Mouse (Mus musculus): ENCODE data around the gene Krt20. TPM values are rescaled to one million over a fixed set of nuclear protein-coding genes. Genes with fewer than 3 reads are reported as not detected.

Krt20 gene
- polyA plus RNA-seq, 1 experiment = 1.7 TPM

- no peak overlapping the region for H3K27ac ChIP-seq (ENCODE audit: insufficient read depth, low read length)
- TF ChIP-seq CTCF (IDR thresholded peaks at IDR 0.05; ENCODE audit: borderline replicate concordance, insufficient read depth, low read length) (no peak), POLR2A (IDR thresholded peaks at IDR 0.05; ENCODE audit: low read depth, low read length) (no peak)
- H3K4me3 ChIP-seq (ENCODE audit: insufficient read depth, low read length) = no peak overlapping the region
- no peaks in the 10 kb centered on the region for H3K4me1 ChIP-seq (ENCODE audit: control insufficient read depth, insufficient read depth, low read length)
Measured at GRCm38 (mm10) chr11:99458887-99459286, 20.9 kb upstream of the Krt20 start.

GRCm38 (mm10) chr11:99454759-99455158 is 16.8 kb upstream of the Krt20 start:
- Histone ChIP-seq H3K4me1 (ENCODE audit: control insufficient read depth, insufficient read depth, low read length) (no peaks in the 10 kb centered on the region), H3K4me3 (ENCODE audit: insufficient read depth, low read length) (no peak overlapping the region), H3K27ac (ENCODE audit: insufficient read depth, low read length) (no peak overlapping the region)
- no peak for TF ChIP-seq POLR2A (IDR thresholded peaks at IDR 0.05; ENCODE audit: low read depth, low read length)

GRCm38 (mm10) chr11:99454044-99454443 is 16.1 kb upstream of the Krt20 start:
- no peaks in the 10 kb centered on the region for H3K4me1 ChIP-seq (ENCODE audit: control insufficient read depth, insufficient read depth, low read length)
- TF ChIP-seq CTCF (IDR thresholded peaks at IDR 0.05; ENCODE audit: borderline replicate concordance, insufficient read depth, low read length) = no peak
- TF ChIP-seq POLR2A (IDR thresholded peaks at IDR 0.05; ENCODE audit: low read depth, low read length) = no peak
- no peak overlapping the region for H3K4me3 ChIP-seq (ENCODE audit: insufficient read depth, low read length)
- no peak overlapping the region for H3K27ac ChIP-seq (ENCODE audit: insufficient read depth, low read length)

GRCm38 (mm10) chr11:99448769-99449168 is 10.8 kb upstream of the Krt20 start:
- Histone ChIP-seq H3K27ac (ENCODE audit: insufficient read depth, low read length) (no peak overlapping the region), H3K4me1 (ENCODE audit: control insufficient read depth, insufficient read depth, low read length) (no peaks in the 10 kb centered on the region), H3K4me3 (ENCODE audit: insufficient read depth, low read length) (no peak overlapping the region)
- no peak for TF ChIP-seq CTCF (IDR thresholded peaks at IDR 0.05; ENCODE audit: borderline replicate concordance, insufficient read depth, low read length)
- TF ChIP-seq POLR2A (IDR thresholded peaks at IDR 0.05; ENCODE audit: low read depth, low read length) = no peak

GRCm38 (mm10) chr11:99441220-99441619 is 3.3 kb upstream of the Krt20 start:
- no peak overlapping the region for H3K4me3 ChIP-seq (ENCODE audit: insufficient read depth, low read length)
- no peak for TF ChIP-seq POLR2A (IDR thresholded peaks at IDR 0.05; ENCODE audit: low read depth, low read length)
- TF ChIP-seq CTCF (IDR thresholded peaks at IDR 0.05; ENCODE audit: borderline replicate concordance, insufficient read depth, low read length) = no peak
- no peak overlapping the region for H3K27ac ChIP-seq (ENCODE audit: insufficient read depth, low read length)
- no peaks in the 10 kb centered on the region for H3K4me1 ChIP-seq (ENCODE audit: control insufficient read depth, insufficient read depth, low read length)

- H3K27ac ChIP-seq (ENCODE audit: insufficient read depth, low read length) = no peak overlapping the region
- TF ChIP-seq POLR2A (IDR thresholded peaks at IDR 0.05; ENCODE audit: low read depth, low read length) (no peak), CTCF (IDR thresholded peaks at IDR 0.05; ENCODE audit: borderline replicate concordance, insufficient read depth, low read length) (no peak)
Measured at GRCm38 (mm10) chr11:99439465-99439864, 1.5 kb upstream of the Krt20 start.

GRCm38 (mm10) chr11:99436625-99437024 is 1.3 kb downstream of the Krt20 start:
- TF ChIP-seq POLR2A (IDR thresholded peaks at IDR 0.05; ENCODE audit: low read depth, low read length) = no peak
- no peak for TF ChIP-seq CTCF (IDR thresholded peaks at IDR 0.05; ENCODE audit: borderline replicate concordance, insufficient read depth, low read length)
- Histone ChIP-seq H3K27ac (ENCODE audit: insufficient read depth, low read length) (no peak overlapping the region), H3K4me1 (ENCODE audit: control insufficient read depth, insufficient read depth, low read length) (no peaks in the 10 kb centered on the region), H3K4me3 (ENCODE audit: insufficient read depth, low read length) (no peak overlapping the region)

More at GRCm38 (mm10) chr11:99439465-99439864, 1.5 kb upstream of the Krt20 start:
- Histone ChIP-seq H3K4me3 (ENCODE audit: insufficient read depth, low read length) (no peak overlapping the region), H3K4me1 (ENCODE audit: control insufficient read depth, insufficient read depth, low read length) (no peaks in the 10 kb centered on the region)

- Histone ChIP-seq H3K4me1 (ENCODE audit: control insufficient read depth, insufficient read depth, low read length) (no peaks in the 10 kb centered on the region), H3K27ac (ENCODE audit: insufficient read depth, low read length) (no peak overlapping the region), H3K4me3 (ENCODE audit: insufficient read depth, low read length) (no peak overlapping the region)
- TF ChIP-seq POLR2A (IDR thresholded peaks at IDR 0.05; ENCODE audit: low read depth, low read length) (no peak), CTCF (IDR thresholded peaks at IDR 0.05; ENCODE audit: borderline replicate concordance, insufficient read depth, low read length) (no peak)
Measured at GRCm38 (mm10) chr11:99430670-99431069, 7.3 kb downstream of the Krt20 start.

- H3K4me1 ChIP-seq (ENCODE audit: control insufficient read depth, insufficient read depth, low read length) = no peaks in the 10 kb centered on the region
- no peak within 1 kb of the TSS for H3K4me3 ChIP-seq (ENCODE audit: insufficient read depth, low read length)
- TF ChIP-seq POLR2A (IDR thresholded peaks at IDR 0.05; ENCODE audit: low read depth, low read length) (no peak), CTCF (IDR thresholded peaks at IDR 0.05; ENCODE audit: borderline replicate concordance, insufficient read depth, low read length) (no peak)
Measured at GRCm38 (mm10) chr11:99422159-99422558, 15.8 kb downstream of the Krt20 start, which contains the start of gene Krt12. Gene Krt12, minus strand, starts transcription at chr11:99422259.

GRCm38 (mm10) chr11:99420586-99420985 is 17.4 kb downstream of the Krt20 start:
- Histone ChIP-seq H3K4me1 (ENCODE audit: control insufficient read depth, insufficient read depth, low read length) (no peaks in the 10 kb centered on the region), H3K4me3 (ENCODE audit: insufficient read depth, low read length) (no peak overlapping the region), H3K27ac (ENCODE audit: insufficient read depth, low read length) (no peak overlapping the region)
- TF ChIP-seq CTCF (IDR thresholded peaks at IDR 0.05; ENCODE audit: borderline replicate concordance, insufficient read depth, low read length) (no peak), POLR2A (IDR thresholded peaks at IDR 0.05; ENCODE audit: low read depth, low read length) (no peak)

More at GRCm38 (mm10) chr11:99422159-99422558, 15.8 kb downstream of the Krt20 start, which contains the start of gene Krt12:
- no peak within 1 kb of the TSS for H3K27ac ChIP-seq (ENCODE audit: insufficient read depth, low read length)

GRCm38 (mm10) chr11:99417819-99418218 is 20.1 kb downstream of the Krt20 start:
- H3K4me1 ChIP-seq (ENCODE audit: control insufficient read depth, insufficient read depth, low read length) = no peaks in the 10 kb centered on the region
- H3K4me3 ChIP-seq (ENCODE audit: insufficient read depth, low read length) = no peak overlapping the region

More at GRCm38 (mm10) chr11:99417819-99418218, 20.1 kb downstream of the Krt20 start:
- H3K27ac ChIP-seq (ENCODE audit: insufficient read depth, low read length) = no peak overlapping the region
- TF ChIP-seq CTCF (IDR thresholded peaks at IDR 0.05; ENCODE audit: borderline replicate concordance, insufficient read depth, low read length) (no peak), POLR2A (IDR thresholded peaks at IDR 0.05; ENCODE audit: low read depth, low read length) (no peak)
